Mouse (Mus musculus) stomach, embryonic 15.5 days (tissue): ENCODE measurements around the gene Idi1. TPM values are rescaled to one million over a fixed set of nuclear protein-coding genes. Genes with fewer than 3 reads are reported as not detected.
"Not testable (repeated sequence)": the region's sequence is repeated elsewhere in the genome, so short reads cannot be mapped to it uniquely, and the experiment has no call there.

Experiments used
- ATAC-seq: fragments of 200-750 bp; cut with Nextera tagmentation; 2 replicates; pipeline ENCODE4 v1.8.0; 2017; ENCODE audit warnings: low read depth, moderate number of reproducible peaks, moderate TSS enrichment; ENCODE audit not compliant: insufficient read depth, low FRiP score
- H3K27ac ChIP-seq: fragments of 300-500 bp; sonication (generic); 2 replicates; pipeline ENCODE4 v1.5.1; 2015; ENCODE audit warnings: mild to moderate bottlenecking, inconsistent platforms
- H3K27me3 ChIP-seq: fragments of 300-500 bp; sonication (generic); replicated peaks from 2 replicates; pipeline ENCODE4 v1.6.1; 2015; ENCODE audit warnings: inconsistent platforms
- H3K36me3 ChIP-seq: fragments of 300-500 bp; sonication (generic); 2 replicates; pipeline ENCODE4 v1.6.1; 2015; ENCODE audit warnings: inconsistent platforms
- H3K4me1 ChIP-seq: fragments of 300-500 bp; sonication (generic); 2 replicates; pipeline ENCODE4 v1.6.1; 2015; ENCODE audit warnings: inconsistent platforms
- H3K4me2 ChIP-seq: fragments of 300-500 bp; sonication (generic); 2 replicates; pipeline ENCODE4 v1.6.1; 2015; ENCODE audit warnings: mild to moderate bottlenecking, inconsistent platforms
- H3K4me3 ChIP-seq: fragments of 300-500 bp; sonication (generic); replicated peaks from 2 replicates; pipeline ENCODE4 v1.5.1; 2015; ENCODE audit warnings: inconsistent platforms
- H3K9ac ChIP-seq: fragments of 300-500 bp; sonication (generic); 2 replicates; pipeline ENCODE4 v1.6.1; 2015; ENCODE audit warnings: inconsistent platforms
- H3K9me3 ChIP-seq: fragments of 300-500 bp; sonication (generic); 2 replicates; pipeline ENCODE4 v1.6.1; 2016; ENCODE audit warnings: inconsistent platforms
- WGBS: fragments of 180-500 bp; shearing (Covaris S2); methylation state at CpG from one replicate; pipeline ENCODE4 v1.1.7; 2015; 5-methylcytosine and 5-hydroxymethylcytosine counted together
- microRNA-seq: library from miRNA; unstranded; fragments of <30 nt; microRNA quantifications from one replicate; pipeline ENCODE4, GENCODE M21; 2016
- polyA plus RNA-seq: library from polyadenylated mRNA; unstranded; fragments of >200 nt; fragmentation: Nextera tagmentation; extraction: Ambion mirVana; gene quantifications from 2 replicates; pipeline ENCODE4 v1.2.1, GENCODE M21; 2015

Idi1 gene
- polyA plus RNA-seq, 1 experiment from 2014 or later = 106 TPM

DNA sequence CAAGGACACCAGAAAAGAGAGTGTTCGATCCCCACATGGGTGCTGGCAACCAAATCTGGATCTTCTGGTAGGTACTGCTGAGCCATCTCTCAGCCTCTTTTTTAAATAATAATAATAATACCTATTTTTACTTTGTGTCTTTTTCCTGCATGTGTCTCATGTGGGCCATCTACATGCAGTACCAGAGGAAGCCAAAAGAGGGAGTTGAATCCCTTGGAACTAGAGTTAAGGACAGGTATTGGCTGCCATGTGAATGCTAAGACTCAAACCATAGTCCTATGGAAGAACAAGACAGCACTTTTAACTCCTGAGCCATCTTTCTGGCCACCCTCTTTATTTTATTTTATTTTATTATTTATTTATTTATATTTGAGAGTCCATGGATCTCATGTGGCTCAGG is 3.3 kb downstream of the Idi1 start:
- Histone ChIP-seq H3K4me2 (no peak overlapping the region), H3K36me3 (0 out of 2 replicates have a peak, but pooled peaks cover 2% of the 10 kb centered on the region), H3K4me1 (0 out of 2 replicates have a peak, but pooled peaks cover 2% of the 10 kb centered on the region), H3K9me3 (no peaks in the 10 kb centered on the region), H3K4me3 (no peak overlapping the region), H3K9ac (no peak overlapping the region), H3K27me3 (no peaks in the 10 kb centered on the region), H3K27ac (no peak overlapping the region)
- WGBS = 91% methylated on average over 1 of the region's 1 CpGs
- no peak for ATAC-seq

- H3K9ac ChIP-seq, ATAC-seq: not testable (repeated sequence)
- WGBS = 74% methylated on average over 2 of the region's 2 CpGs
Measured at GRCm38 (mm10) chr13:8905986-8906385, 20.7 kb downstream of the Idi1 start.

GRCm38 (mm10) chr13:8913890-8914289 is 28.6 kb downstream of the Idi1 start:
- H3K9ac ChIP-seq, H3K9me3 ChIP-seq, H3K27me3 ChIP-seq, H3K4me1 ChIP-seq, ATAC-seq, H3K27ac ChIP-seq, H3K36me3 ChIP-seq, H3K4me3 ChIP-seq, H3K4me2 ChIP-seq: not testable (repeated sequence)
- 93% methylated on average over 8 of the region's 8 CpGs for WGBS

More at GRCm38 (mm10) chr13:8905986-8906385, 20.7 kb downstream of the Idi1 start:
- not testable (repeated sequence) for H3K36me3 ChIP-seq, H3K4me3 ChIP-seq, H3K4me2 ChIP-seq, H3K27ac ChIP-seq, H3K4me1 ChIP-seq, H3K27me3 ChIP-seq, H3K9me3 ChIP-seq

DNA sequence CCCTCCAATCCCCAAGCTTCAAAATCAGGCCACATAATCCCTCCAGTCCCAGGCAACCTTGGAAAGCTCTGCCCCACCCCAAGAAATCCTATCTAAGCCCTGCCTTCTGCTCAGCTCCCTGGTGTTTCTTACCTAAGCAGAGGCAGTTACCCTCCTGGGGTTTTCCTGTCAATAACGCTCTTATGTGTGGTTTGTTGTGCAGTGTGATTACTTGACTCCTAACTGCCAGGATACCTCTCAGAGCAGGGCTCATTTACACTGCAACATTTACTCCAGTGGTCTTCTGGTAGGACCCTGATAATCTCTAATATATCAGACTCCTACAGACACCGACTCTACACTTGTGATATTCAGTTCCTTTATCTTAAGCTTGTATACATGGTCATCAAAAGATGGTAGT is 48.2 kb downstream of the Idi1 start:
- 54% methylated on average over 2 of the region's 2 CpGs for WGBS
- no peaks in the 10 kb centered on the region for H3K27me3 ChIP-seq
- no peak overlapping the region for H3K4me3 ChIP-seq
- ATAC-seq = no peak
- H3K27ac ChIP-seq = no peak overlapping the region
- H3K4me2 ChIP-seq = no peak overlapping the region
- no peaks in the 10 kb centered on the region for H3K36me3 ChIP-seq
- no peaks in the 10 kb centered on the region for H3K9me3 ChIP-seq
- no peak overlapping the region for H3K9ac ChIP-seq
- H3K4me1 ChIP-seq = no peaks in the 10 kb centered on the region

- not testable (repeated sequence) for H3K27ac ChIP-seq, H3K4me1 ChIP-seq, H3K9me3 ChIP-seq, ATAC-seq, H3K4me3 ChIP-seq, H3K36me3 ChIP-seq, H3K4me2 ChIP-seq, H3K27me3 ChIP-seq, H3K9ac ChIP-seq
- WGBS = 66% methylated on average over 6 of the region's 6 CpGs
Measured at GRCm38 (mm10) chr13:8937611-8938140, 52.4 kb downstream of the Idi1 start.

DNA sequence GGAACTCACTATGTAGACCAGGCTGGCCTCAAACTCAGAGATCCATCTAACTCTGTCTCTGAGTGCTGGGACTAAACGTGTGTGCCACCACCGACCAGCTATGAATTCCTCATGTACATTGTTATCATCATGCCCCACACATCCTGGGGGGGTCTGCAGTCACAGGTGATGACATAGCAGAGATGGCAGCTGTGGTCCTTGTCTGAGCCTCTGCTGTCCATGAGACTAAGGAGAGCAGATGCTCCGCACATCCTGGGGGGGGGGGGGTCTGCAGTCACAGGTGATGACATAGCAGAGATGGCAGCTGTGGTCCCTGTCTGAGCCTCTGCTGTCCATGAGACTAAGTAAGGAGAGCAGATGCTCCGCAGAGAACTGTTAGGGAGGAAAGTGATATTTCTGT is 55.8 kb downstream of the Idi1 start:
- not testable (repeated sequence) for H3K4me2 ChIP-seq, H3K27ac ChIP-seq, H3K4me3 ChIP-seq, H3K9ac ChIP-seq, ATAC-seq, H3K9me3 ChIP-seq, H3K27me3 ChIP-seq, H3K36me3 ChIP-seq, H3K4me1 ChIP-seq
- WGBS = 77% methylated on average over 4 of the region's 4 CpGs

- not testable (repeated sequence) for H3K4me1 ChIP-seq, H3K27ac ChIP-seq, H3K36me3 ChIP-seq, H3K9ac ChIP-seq, H3K27me3 ChIP-seq, H3K9me3 ChIP-seq, ATAC-seq, H3K4me2 ChIP-seq, H3K4me3 ChIP-seq
- WGBS = 38% methylated on average over 1 of the region's 5 CpGs
Measured at GRCm38 (mm10) chr13:8941701-8942100, 56.4 kb downstream of the Idi1 start.

Small RNA genes within 50 kb of the gene (microRNA-seq; reads per million reads assigned to microRNA genes)
- gene Gm22750 = not detected

Other genes with a start within 250 kb of the Idi1 start
- 16.6 and 18.2 TPM in 2 replicates for gene Wdr37, start 13.6 kb upstream of the Idi1 start, polyA plus RNA-seq
- not detected in 2 replicates for gene Gm9745, start 62.7 kb downstream of the Idi1 start, polyA plus RNA-seq
- not detected in 2 replicates for gene Idi2, start 67.4 kb downstream of the Idi1 start, polyA plus RNA-seq
- gene Gtpbp4, start 110.6 kb downstream of the Idi1 start, polyA plus RNA-seq = 74.5 and 81.7 TPM in 2 replicates
- gene Larp4b, start 208.4 kb downstream of the Idi1 start, polyA plus RNA-seq = 37.6 and 37.8 TPM in 2 replicates